Mouse (Mus musculus): Measurements from ENCODE around the gene Safb. TPM values are rescaled to one million over a fixed set of nuclear protein-coding genes. Genes with fewer than 3 reads are reported as not detected.

The Safb gene
- total RNA-seq, 1 experiment from 2014 or later = 81.6 TPM

- ATAC-seq (replicated peaks; ENCODE audit: low read depth, poor library complexity, severe bottlenecking) = no peak
These were observed 25.2 kb upstream of the Safb start for GRCm38 (mm10) chr17:56559386-56559785.

- ATAC-seq (replicated peaks; ENCODE audit: low read depth, poor library complexity, severe bottlenecking) = no peak
These were observed 24.5 kb upstream of the Safb start for GRCm38 (mm10) chr17:56560131-56560530.

GRCm38 (mm10) chr17:56561866-56562265, 22.8 kb upstream of the Safb start:
- no peak for ATAC-seq (replicated peaks; ENCODE audit: low read depth, poor library complexity, severe bottlenecking)

- no peak for ATAC-seq (replicated peaks; ENCODE audit: low read depth, poor library complexity, severe bottlenecking)
These were observed 18.3 kb upstream of the Safb start for GRCm38 (mm10) chr17:56566293-56566692.

- ATAC-seq (replicated peaks; ENCODE audit: low read depth, poor library complexity, severe bottlenecking) = no peak
These were observed 17.7 kb upstream of the Safb start for GRCm38 (mm10) chr17:56566918-56567317.

GRCm38 (mm10) chr17:56567370-56567769, 17.3 kb upstream of the Safb start:
- ATAC-seq (replicated peaks; ENCODE audit: low read depth, poor library complexity, severe bottlenecking) = no peak

GRCm38 (mm10) chr17:56570287-56570686, 14.3 kb upstream of the Safb start:
- no peak for ATAC-seq (replicated peaks; ENCODE audit: low read depth, poor library complexity, severe bottlenecking)

- ATAC-seq (replicated peaks; ENCODE audit: low read depth, poor library complexity, severe bottlenecking) = no peak
These were observed 12.5 kb upstream of the Safb start for GRCm38 (mm10) chr17:56572154-56572553.

GRCm38 (mm10) chr17:56572939-56573338, 11.7 kb upstream of the Safb start:
- no peak for ATAC-seq (replicated peaks; ENCODE audit: low read depth, poor library complexity, severe bottlenecking)

GRCm38 (mm10) chr17:56583071-56583470, 1.6 kb upstream of the Safb start:
- ATAC-seq (replicated peaks; ENCODE audit: low read depth, poor library complexity, severe bottlenecking) = no peak

- ATAC-seq (replicated peaks; ENCODE audit: low read depth, poor library complexity, severe bottlenecking) = peak; percentile 4
These were observed 891 bp upstream of the Safb start for GRCm38 (mm10) chr17:56583611-56584256.

GRCm38 (mm10) chr17:56585171-56585821, 671 bp downstream of the Safb start:
- ATAC-seq (replicated peaks; ENCODE audit: low read depth, poor library complexity, severe bottlenecking) = peak; percentile 28

- no peak for ATAC-seq (replicated peaks; ENCODE audit: low read depth, poor library complexity, severe bottlenecking)
These were observed 3.1 kb downstream of the Safb start for GRCm38 (mm10) chr17:56587773-56588172.

GRCm38 (mm10) chr17:56588921-56589320, 4.3 kb downstream of the Safb start:
- ATAC-seq (replicated peaks; ENCODE audit: low read depth, poor library complexity, severe bottlenecking) = no peak

- ATAC-seq (replicated peaks; ENCODE audit: low read depth, poor library complexity, severe bottlenecking) = no peak
These were observed 7.9 kb downstream of the Safb start for GRCm38 (mm10) chr17:56592553-56592952.

- no peak for ATAC-seq (replicated peaks; ENCODE audit: low read depth, poor library complexity, severe bottlenecking)
These were observed 9.1 kb downstream of the Safb start for GRCm38 (mm10) chr17:56593527-56594271.

GRCm38 (mm10) chr17:56603186-56604069, 18.8 kb downstream of the Safb start:
- ATAC-seq (replicated peaks; ENCODE audit: low read depth, poor library complexity, severe bottlenecking) = no peak

GRCm38 (mm10) chr17:56604070-56604380, 19.4 kb downstream of the Safb start:
- no peak for ATAC-seq (replicated peaks; ENCODE audit: low read depth, poor library complexity, severe bottlenecking)

- ATAC-seq (replicated peaks; ENCODE audit: low read depth, poor library complexity, severe bottlenecking) = no peak
These were observed 19.8 kb downstream of the Safb start for GRCm38 (mm10) chr17:56604422-56604821.

- ATAC-seq (replicated peaks; ENCODE audit: low read depth, poor library complexity, severe bottlenecking) = no peak
These were observed 20.8 kb downstream of the Safb start for GRCm38 (mm10) chr17:56605431-56605830.
